Mouse (Mus musculus) neural tube, embryonic 14.5 days (tissue): ENCODE data around the gene Zfp982. TPM values are rescaled to one million over a fixed set of nuclear protein-coding genes. Genes with fewer than 3 reads are reported as not detected.
"Not testable (repeated sequence)": the region's sequence is repeated elsewhere in the genome, so short reads cannot be mapped to it uniquely, and the experiment has no call there.

Experiments
- ATAC-seq: fragments of 200-750 bp; cut with Nextera tagmentation; 2 replicates; pipeline ENCODE4 v1.8.0; 2017; ENCODE audit warnings: low read depth, mild to moderate bottlenecking, moderate TSS enrichment, moderate library complexity
- H3K27ac ChIP-seq: fragments of 300-500 bp; sonication (generic); 2 replicates; pipeline ENCODE4 v1.5.1; 2014; ENCODE audit warnings: low read depth, mild to moderate bottlenecking, control low read depth, low read length, moderate library complexity, mixed read lengths
- H3K27me3 ChIP-seq: fragments of 300-500 bp; sonication (generic); 2 replicates; pipeline ENCODE4 v1.6.1; 2014; ENCODE audit warnings: low read length; ENCODE audit not compliant: control insufficient read depth, insufficient read depth
- H3K36me3 ChIP-seq: fragments of 300-500 bp; sonication (generic); 2 replicates; pipeline ENCODE4 v1.6.1; 2014; ENCODE audit warnings: low read length, mixed read lengths; ENCODE audit not compliant: control insufficient read depth, insufficient read depth
- H3K4me1 ChIP-seq: fragments of 300-500 bp; sonication (generic); 2 replicates; pipeline ENCODE4 v1.6.1; 2014; ENCODE audit warnings: low read length; ENCODE audit not compliant: control insufficient read depth, insufficient read depth
- H3K4me2 ChIP-seq: fragments of 300-500 bp; sonication (generic); 2 replicates; pipeline ENCODE4 v1.6.1; 2014; ENCODE audit warnings: mild to moderate bottlenecking, low read depth, low read length, control low read depth
- H3K4me3 ChIP-seq: fragments of 300-500 bp; sonication (generic); 2 replicates; pipeline ENCODE4 v1.5.1; 2014; ENCODE audit warnings: low read depth, low read length, control low read depth, mixed read lengths
- H3K9ac ChIP-seq: fragments of 300-500 bp; sonication (generic); replicated peaks from 2 replicates; pipeline ENCODE4 v1.6.1; 2014; ENCODE audit warnings: low read depth, mild to moderate bottlenecking, control low read depth, low read length, mixed read lengths
- H3K9me3 ChIP-seq: fragments of 300-500 bp; sonication (generic); 2 replicates; pipeline ENCODE4 v1.6.1; 2016; ENCODE audit warnings: low read length; ENCODE audit not compliant: control insufficient read depth
- WGBS: fragments of 180-500 bp; shearing (Covaris S2); extraction: QIAGEN DNeasy Blood & Tissue Kit; methylation state at CpG from one replicate; pipeline ENCODE4 v1.1.7; 2014; 5-methylcytosine and 5-hydroxymethylcytosine counted together
- polyA plus RNA-seq: library from polyadenylated mRNA; unstranded; fragments of >200 nt; fragmentation: Nextera tagmentation; extraction: Ambion mirVana; gene quantifications from 2 replicates; pipeline ENCODE4 v1.2.1, GENCODE M21; 2014

Zfp982 gene
- polyA plus RNA-seq, 1 experiment from 2014 or later, result 8.8 TPM

GRCm38 (mm10) chr4:147554361-147554760 is 62.1 kb downstream of the Zfp982 start:
- not testable (repeated sequence) for H3K9me3 ChIP-seq, H3K4me3 ChIP-seq, H3K27ac ChIP-seq, H3K27me3 ChIP-seq, H3K4me1 ChIP-seq, ATAC-seq, H3K36me3 ChIP-seq, H3K4me2 ChIP-seq, H3K9ac ChIP-seq
- WGBS, result 79% methylated on average over 2 of the region's 2 CpGs

GRCm38 (mm10) chr4:147556921-147557320 is 64.7 kb downstream of the Zfp982 start:
- not testable (repeated sequence) for H3K27me3 ChIP-seq, ATAC-seq, H3K4me1 ChIP-seq, H3K4me3 ChIP-seq, H3K36me3 ChIP-seq, H3K27ac ChIP-seq, H3K4me2 ChIP-seq, H3K9me3 ChIP-seq, H3K9ac ChIP-seq
- WGBS, result 55% methylated on average over 1 of the region's 1 CpGs

- not testable (repeated sequence) for H3K4me1 ChIP-seq, H3K4me3 ChIP-seq, H3K36me3 ChIP-seq, ATAC-seq, H3K9me3 ChIP-seq, H3K4me2 ChIP-seq, H3K9ac ChIP-seq, H3K27ac ChIP-seq, H3K27me3 ChIP-seq
Observed at GRCm38 (mm10) chr4:147558011-147558410, 65.8 kb downstream of the Zfp982 start.

DNA sequence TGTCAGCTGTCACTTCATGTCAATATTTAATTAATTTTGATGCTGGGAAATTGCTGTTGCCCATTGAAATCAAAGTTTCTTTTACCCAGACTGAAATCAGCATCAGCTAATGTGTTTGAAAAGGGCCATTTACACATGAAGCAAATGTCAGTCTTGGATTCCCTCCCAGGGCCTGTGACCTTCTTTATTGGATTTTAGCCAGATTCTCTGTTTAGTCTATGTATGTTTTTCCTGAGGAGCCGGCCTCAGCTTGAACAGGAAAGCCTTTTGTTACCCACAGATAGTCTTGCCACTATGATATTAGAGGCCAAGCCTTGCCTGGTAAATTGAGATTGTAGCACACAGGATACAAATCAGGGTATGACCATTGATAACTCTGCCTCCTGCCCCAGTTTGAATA is 66.9 kb downstream of the Zfp982 start:
- H3K36me3 ChIP-seq, H3K9ac ChIP-seq, H3K4me3 ChIP-seq, H3K27ac ChIP-seq, H3K9me3 ChIP-seq, ATAC-seq, H3K4me2 ChIP-seq, H3K4me1 ChIP-seq, H3K27me3 ChIP-seq: not testable (repeated sequence)
- 68% methylated on average over 1 of the region's 1 CpGs for WGBS

Other genes starting within 250 kb of the Zfp982 start
- gene Zfp988, start 186.7 kb upstream of the Zfp982 start, polyA plus RNA-seq, result 0.23 and 0.41 TPM in 2 replicates
- gene Zfp978, start 131.1 kb upstream of the Zfp982 start, polyA plus RNA-seq, result not detected in 2 replicates
- gene Gm16503, start 47.8 kb downstream of the Zfp982 start, polyA plus RNA-seq, result 0.98 and 1.0 TPM in 2 replicates
- 0.27 and 0.44 TPM in 2 replicates for gene Zfp985, start 60.9 kb downstream of the Zfp982 start, polyA plus RNA-seq
- gene Zfp979, start 150.1 kb downstream of the Zfp982 start, polyA plus RNA-seq, result 3.2 and 3.3 TPM in 2 replicates
- not detected in 2 replicates for gene Zfp534, start 210.1 kb downstream of the Zfp982 start, polyA plus RNA-seq